Mouse (Mus musculus): ENCODE measurements around the gene 9530077C05Rik.

GRCm38 (mm10) chr9:22420491-22420890 lies 9.2 kb downstream of the 9530077C05Rik start:
- TF ChIP-seq CTCF (IDR thresholded peaks at IDR 0.05; ENCODE audit: insufficient read depth, low read depth, low read length): no peak
- no peak for TF ChIP-seq POLR2A (IDR thresholded peaks at IDR 0.05; ENCODE audit: insufficient read depth, low read depth, low read length)
